Mouse (Mus musculus) hindbrain, embryonic 14.5 days (tissue): ENCODE data around the gene Gmppa. TPM values are rescaled to one million over a fixed set of nuclear protein-coding genes. Genes with fewer than 3 reads are reported as not detected.

Experiments used
- ATAC-seq: fragments of 200-750 bp; cut with Nextera tagmentation; 2 replicates; pipeline ENCODE4 v1.8.0; 2017; ENCODE audit warnings: moderate number of reproducible peaks, mild to moderate bottlenecking, moderate TSS enrichment, moderate library complexity; ENCODE audit not compliant: low FRiP score
- DNase-seq: peaks from one replicate; pipeline ENCODE4 v3.0.0-alpha.2; 2015; ENCODE audit warnings: low spot score
- H3K27ac ChIP-seq: fragments of 300-500 bp; sonication (generic); 2 replicates; pipeline ENCODE4 v1.5.1; 2014; ENCODE audit warnings: mild to moderate bottlenecking, moderate library complexity
- H3K27me3 ChIP-seq: fragments of 300-500 bp; sonication (generic); 2 replicates; pipeline ENCODE4 v1.6.1; 2014; ENCODE audit warnings: mild to moderate bottlenecking, low read length, mixed read lengths; ENCODE audit not compliant: control insufficient read depth, insufficient read depth
- H3K36me3 ChIP-seq: fragments of 300-500 bp; sonication (generic); replicated peaks from 2 replicates; pipeline ENCODE4 v1.6.1; 2014; ENCODE audit not compliant: control insufficient read depth, insufficient read depth
- H3K4me1 ChIP-seq: fragments of 300-500 bp; sonication (generic); replicated peaks from 2 replicates; pipeline ENCODE4 v1.6.1; 2014; ENCODE audit warnings: antibody characterized with exemption, low read length, mixed read lengths; ENCODE audit not compliant: control insufficient read depth, insufficient read depth
- H3K4me2 ChIP-seq: fragments of 300-500 bp; sonication (generic); replicated peaks from 2 replicates; pipeline ENCODE4 v1.6.1; 2014; ENCODE audit warnings: mild to moderate bottlenecking, moderate library complexity
- H3K4me3 ChIP-seq: fragments of 300-500 bp; sonication (generic); replicated peaks from 2 replicates; pipeline ENCODE4 v1.5.1; 2014; ENCODE audit warnings: mild to moderate bottlenecking, low read length
- H3K9ac ChIP-seq: fragments of 300-500 bp; sonication (generic); 2 replicates; pipeline ENCODE4 v1.6.1; 2014
- H3K9me3 ChIP-seq: fragments of 300-500 bp; sonication (generic); 2 replicates; pipeline ENCODE4 v1.6.1; 2016; ENCODE audit warnings: low read length; ENCODE audit not compliant: control insufficient read depth
- WGBS: fragments of 180-500 bp; shearing (Covaris S2); extraction: QIAGEN DNeasy Blood & Tissue Kit; methylation state at CpG from one replicate; pipeline ENCODE4 v1.1.7; 2014; 5-methylcytosine and 5-hydroxymethylcytosine counted together
- polyA plus RNA-seq: library from polyadenylated mRNA; unstranded; fragments of >200 nt; fragmentation: Nextera tagmentation; extraction: Ambion mirVana; gene quantifications from 2 replicates; pipeline ENCODE4 v1.2.1, GENCODE M21; 2014

Gene Gmppa
- polyA plus RNA-seq, 1 experiment from 2014 or later, result 65.0 TPM

DNA sequence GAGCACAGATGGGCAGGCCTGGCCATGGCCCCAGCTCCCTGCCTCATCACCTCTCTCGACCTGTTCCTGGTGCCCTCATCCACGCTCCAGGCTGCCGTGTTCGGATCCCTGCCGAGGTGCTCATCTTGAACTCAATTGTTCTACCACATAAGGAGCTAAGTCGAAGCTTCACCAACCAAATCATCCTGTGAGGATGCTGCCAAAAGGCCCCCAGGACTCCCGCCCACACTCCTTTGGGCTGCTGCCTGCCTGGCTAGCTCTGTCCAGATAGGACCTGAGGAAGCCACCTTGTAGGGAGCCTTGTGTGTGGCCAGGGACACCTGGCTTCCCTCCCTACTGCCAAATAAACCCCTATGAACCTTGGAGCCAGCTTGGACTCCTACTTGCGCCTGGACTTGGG lies 7.1 kb downstream of the Gmppa start:
- DNase-seq, result peak; percentile 24
- H3K9me3 ChIP-seq, result no peaks in the 10 kb centered on the region
- 18% methylated on average over 8 of the region's 8 CpGs for WGBS
- 0 out of 2 replicates have a peak overlapping the region, but pooled peaks have one; percentile 29 for H3K9ac ChIP-seq
- H3K27me3 ChIP-seq, result no peaks in the 10 kb centered on the region
- no peak for ATAC-seq
- peaks cover 53% of the 10 kb centered on the region for H3K4me1 ChIP-seq
- no peak overlapping the region for H3K4me3 ChIP-seq
- H3K4me2 ChIP-seq, result no peak overlapping the region
- H3K27ac ChIP-seq, result peak overlapping the region; percentile 76
- H3K36me3 ChIP-seq, result no peaks in the 10 kb centered on the region

DNA sequence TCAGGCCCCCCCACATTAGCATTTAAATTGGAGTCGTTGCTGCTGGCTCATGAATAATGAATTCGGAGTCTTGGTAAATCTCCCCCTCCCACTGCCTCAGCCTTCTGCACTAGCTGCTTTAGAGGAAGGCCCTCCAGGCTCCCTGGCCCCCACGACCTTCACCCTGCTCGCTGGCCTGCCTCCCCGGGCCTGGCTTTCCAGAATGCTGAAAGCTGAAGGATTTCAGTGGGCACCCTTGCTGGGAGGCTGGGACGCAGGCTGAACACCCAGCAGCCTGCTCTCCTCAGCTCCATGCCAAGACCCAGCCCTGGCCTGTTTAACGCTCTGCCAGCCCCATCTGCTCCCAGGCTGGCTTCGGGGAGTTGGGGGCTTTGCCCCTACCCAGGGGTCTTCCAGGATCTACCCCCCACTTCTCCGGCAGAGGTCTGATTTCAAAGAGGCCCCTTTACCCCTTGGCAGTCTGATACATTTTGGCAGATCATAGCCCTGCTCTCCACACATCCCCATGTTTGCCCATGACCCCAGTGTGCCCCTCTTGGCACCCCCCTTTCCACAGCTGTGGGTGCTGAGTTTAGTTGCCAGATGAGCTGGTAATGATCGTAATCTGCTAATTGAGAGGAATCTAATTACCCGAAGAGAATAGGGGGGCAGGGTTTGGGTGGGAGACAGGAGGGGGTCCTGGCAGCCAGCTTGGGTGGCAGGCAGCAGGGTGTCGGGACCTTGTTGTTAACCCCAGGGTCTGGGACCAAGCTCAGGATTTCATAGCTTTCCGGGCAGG lies 7.7 kb downstream of the Gmppa start:
- peak overlapping the region; percentile 29 for H3K9ac ChIP-seq
- ATAC-seq (peak; percentile 17; the same call in 1 of the 2 replicates), DNase-seq (peak; percentile 30)
- H3K4me3 ChIP-seq, result no peak overlapping the region
- H3K27me3 ChIP-seq, result no peaks in the 10 kb centered on the region
- peak overlapping the region; percentile 76 for H3K27ac ChIP-seq
- H3K9me3 ChIP-seq, result no peaks in the 10 kb centered on the region
- no peaks in the 10 kb centered on the region for H3K36me3 ChIP-seq
- 0 out of 2 replicates have a peak overlapping the region, but pooled peaks have one; percentile 6 for H3K4me2 ChIP-seq
- H3K4me1 ChIP-seq, result peaks cover 59% of the 10 kb centered on the region
- 14% methylated on average over 13 of the region's 13 CpGs for WGBS

DNA sequence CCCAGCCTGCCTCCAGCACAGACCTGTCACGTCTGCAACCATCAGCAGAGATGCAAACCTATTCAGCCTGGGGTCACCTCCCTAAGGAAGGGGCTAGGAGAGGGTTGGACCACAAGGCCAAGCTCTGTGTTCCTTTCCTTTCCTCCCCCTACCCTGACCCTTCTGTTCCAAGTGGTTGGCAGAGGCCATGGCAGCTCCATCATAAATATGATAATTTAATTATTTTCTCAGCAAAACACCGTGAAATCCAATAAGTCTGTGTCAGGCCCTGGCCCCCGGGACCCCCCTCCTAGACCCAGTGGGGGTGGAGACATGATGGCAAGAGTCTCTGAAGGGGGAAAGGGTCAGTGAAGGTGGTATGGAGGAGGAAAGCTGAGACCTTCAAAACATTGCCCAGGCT lies 8.5 kb downstream of the Gmppa start:
- Histone ChIP-seq H3K4me2 (0 out of 2 replicates have a peak overlapping the region, but pooled peaks have one; percentile 24), H3K27me3 (no peaks in the 10 kb centered on the region), H3K36me3 (no peaks in the 10 kb centered on the region), H3K9me3 (no peaks in the 10 kb centered on the region), H3K27ac (peak overlapping the region; percentile 76), H3K4me1 (peaks cover 60% of the 10 kb centered on the region), H3K4me3 (no peak overlapping the region), H3K9ac (no peak overlapping the region)
- ATAC-seq, result no peak
- DNase-seq, result peak; percentile 24
- 20% methylated on average over 3 of the region's 3 CpGs for WGBS

GRCm38 (mm10) chr1:75445141-75445701 lies 9.5 kb downstream of the Gmppa start:
- peaks cover 70% of the 10 kb centered on the region for H3K4me1 ChIP-seq
- ATAC-seq, result peak; percentile 21; the same call in 1 of the 2 replicates
- DNase-seq, result peak; percentile 35
- no peaks in the 10 kb centered on the region for H3K36me3 ChIP-seq
- H3K27me3 ChIP-seq, result 0 out of 2 replicates have a peak, but pooled peaks cover 5% of the 10 kb centered on the region
- no peak overlapping the region for H3K4me3 ChIP-seq
- H3K27ac ChIP-seq, result peak overlapping the region; percentile 76
- H3K9me3 ChIP-seq, result no peaks in the 10 kb centered on the region
- peak overlapping the region; percentile 24 for H3K4me2 ChIP-seq
- WGBS, result 9% methylated on average over 9 of the region's 9 CpGs
- 0 out of 2 replicates have a peak overlapping the region, but pooled peaks have one; percentile 4 for H3K9ac ChIP-seq

DNA sequence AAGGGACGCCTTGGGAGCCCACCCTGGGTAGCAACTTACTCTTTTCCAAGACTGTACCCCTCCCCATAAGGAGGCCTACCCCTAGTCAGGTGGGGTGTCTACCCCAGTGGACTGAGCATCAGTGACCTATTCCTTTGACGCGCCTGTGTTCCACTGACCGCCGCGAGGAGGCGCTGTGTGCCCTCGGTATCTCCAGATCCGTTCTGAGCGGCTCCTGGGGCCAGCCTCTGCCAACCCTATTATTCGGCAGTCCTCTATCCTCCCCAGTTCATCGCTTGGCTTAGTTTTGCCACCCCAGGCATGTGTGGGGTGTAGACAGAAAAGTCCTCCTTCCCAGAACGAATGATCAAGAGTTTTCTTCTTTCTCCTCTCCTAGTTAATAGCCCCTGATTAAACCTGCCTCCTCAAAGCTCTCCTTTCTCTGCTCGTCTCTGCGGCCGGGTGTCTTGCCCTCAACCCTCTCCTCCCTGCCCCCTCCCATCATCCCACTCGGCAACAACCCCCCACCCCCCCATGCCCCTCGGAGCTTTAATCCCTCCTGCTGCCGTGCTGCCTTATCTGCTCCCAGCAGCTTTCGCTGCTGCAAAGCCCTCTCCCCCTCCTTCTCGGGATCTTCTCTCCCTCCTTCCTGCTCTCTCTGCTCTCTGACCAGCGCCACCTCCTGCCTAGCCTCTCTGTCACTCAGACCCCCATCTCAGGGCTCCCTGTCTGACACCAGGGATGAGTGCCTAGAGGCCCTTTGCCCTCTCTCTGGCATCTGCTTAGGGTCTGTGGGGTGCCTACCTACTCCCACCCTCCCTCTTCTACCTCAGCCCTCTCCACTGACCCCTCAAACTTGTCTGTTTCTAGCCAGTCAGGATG lies 10.3 kb downstream of the Gmppa start:
- 0 out of 2 replicates have a peak, but pooled peaks cover 8% of the 10 kb centered on the region for H3K27me3 ChIP-seq
- peak overlapping the region; percentile 76 for H3K27ac ChIP-seq
- H3K36me3 ChIP-seq, result no peaks in the 10 kb centered on the region
- peak overlapping the region; percentile 24 for H3K4me2 ChIP-seq
- no peak for ATAC-seq
- peaks cover 77% of the 10 kb centered on the region for H3K4me1 ChIP-seq
- peak; percentile 64 for DNase-seq
- H3K9me3 ChIP-seq, result no peaks in the 10 kb centered on the region
- 1% methylated on average over 22 of the region's 22 CpGs for WGBS
- no peak overlapping the region for H3K9ac ChIP-seq
- no peak overlapping the region for H3K4me3 ChIP-seq

GRCm38 (mm10) chr1:75446656-75447055 lies 10.9 kb downstream of the Gmppa start:
- no peak for DNase-seq
- H3K4me3 ChIP-seq, result no peak overlapping the region
- WGBS, result 2% methylated on average over 20 of the region's 20 CpGs

GRCm38 (mm10) chr1:75447265-75448051 lies 11.7 kb downstream of the Gmppa start:
- Histone ChIP-seq H3K4me3 (no peak overlapping the region), H3K4me1 (peaks cover 82% of the 10 kb centered on the region), H3K27me3 (peaks cover 17% of the 10 kb centered on the region; the same call in 1 of the 2 replicates), H3K4me2 (peak overlapping the region; percentile 69), H3K27ac (peak overlapping the region; percentile 76), H3K9ac (0 out of 2 replicates have a peak overlapping the region, but pooled peaks have one; percentile 26), H3K36me3 (no peaks in the 10 kb centered on the region), H3K9me3 (no peaks in the 10 kb centered on the region)
- no peak for ATAC-seq
- 6% methylated on average over 10 of the region's 10 CpGs for WGBS
- no peak for DNase-seq

More at GRCm38 (mm10) chr1:75446656-75447055, 10.9 kb downstream of the Gmppa start:
- Histone ChIP-seq H3K27ac (peak overlapping the region; percentile 76), H3K4me1 (peaks cover 81% of the 10 kb centered on the region), H3K27me3 (0 out of 2 replicates have a peak, but pooled peaks cover 9% of the 10 kb centered on the region), H3K9me3 (no peaks in the 10 kb centered on the region), H3K9ac (no peak overlapping the region), H3K36me3 (no peaks in the 10 kb centered on the region), H3K4me2 (peak overlapping the region; percentile 24)
- ATAC-seq, result no peak

GRCm38 (mm10) chr1:75448052-75448431 lies 12.3 kb downstream of the Gmppa start:
- Histone ChIP-seq H3K9ac (peak overlapping the region; percentile 26; the same call in 1 of the 2 replicates), H3K27me3 (peaks cover 17% of the 10 kb centered on the region; the same call in 1 of the 2 replicates), H3K4me2 (peak overlapping the region; percentile 69), H3K36me3 (no peaks in the 10 kb centered on the region), H3K27ac (peak overlapping the region; percentile 76), H3K4me1 (peaks cover 80% of the 10 kb centered on the region), H3K4me3 (no peak overlapping the region), H3K9me3 (no peaks in the 10 kb centered on the region)
- ATAC-seq, result no peak
- no peak for DNase-seq
- WGBS, result under 1% methylated on average over 7 of the region's 7 CpGs
